Mouse (Mus musculus) hindbrain, embryonic 16.5 days (tissue): ENCODE data around the gene Gm13697. TPM values are rescaled to one million over a fixed set of nuclear protein-coding genes. Genes with fewer than 3 reads are reported as not detected.
A peak's percentile ranks its signal among the peaks of the same experiment; 100 is the strongest.
"Not testable (repeated sequence)": the region's sequence is repeated elsewhere in the genome, so short reads cannot be mapped to it uniquely, and the experiment has no call there.

Experiments used
- ATAC-seq: fragments of 200-750 bp; cut with Nextera tagmentation; 2 replicates; pipeline ENCODE4 v1.8.0; 2017; ENCODE audit warnings: moderate TSS enrichment, moderate library complexity
- H3K27ac ChIP-seq: fragments of 300-500 bp; sonication (generic); 2 replicates; pipeline ENCODE4 v1.5.1; 2014; ENCODE audit warnings: low read depth, mild to moderate bottlenecking, control low read depth, low read length, moderate library complexity
- H3K27me3 ChIP-seq: fragments of 300-500 bp; sonication (generic); replicated peaks from 2 replicates; pipeline ENCODE4 v1.6.1; 2014; ENCODE audit warnings: low read length; ENCODE audit not compliant: control insufficient read depth, insufficient read depth
- H3K36me3 ChIP-seq: fragments of 300-500 bp; sonication (generic); 2 replicates; pipeline ENCODE4 v1.6.1; 2014; ENCODE audit warnings: mild to moderate bottlenecking, low read length, moderate library complexity, mixed read lengths; ENCODE audit not compliant: control insufficient read depth, insufficient read depth
- H3K4me1 ChIP-seq: fragments of 300-500 bp; sonication (generic); 2 replicates; pipeline ENCODE4 v1.6.1; 2014; ENCODE audit warnings: low read depth, low read length; ENCODE audit not compliant: control insufficient read depth, insufficient read depth
- H3K4me2 ChIP-seq: fragments of 300-500 bp; sonication (generic); 2 replicates; pipeline ENCODE4 v1.6.1; 2014; ENCODE audit warnings: mild to moderate bottlenecking, low read length, control low read depth, moderate library complexity
- H3K4me3 ChIP-seq: fragments of 300-500 bp; sonication (generic); 2 replicates; pipeline ENCODE4 v1.5.1; 2014; ENCODE audit warnings: mild to moderate bottlenecking, low read length, control low read depth, moderate library complexity
- H3K9ac ChIP-seq: fragments of 300-500 bp; sonication (generic); 2 replicates; pipeline ENCODE4 v1.6.1; 2014; ENCODE audit warnings: low read depth, mild to moderate bottlenecking, control low read depth, low read length, moderate library complexity
- H3K9me3 ChIP-seq: fragments of 300-500 bp; sonication (generic); 2 replicates; pipeline ENCODE4 v1.6.1; 2014; ENCODE audit warnings: mild to moderate bottlenecking, low read length, moderate library complexity; ENCODE audit not compliant: control insufficient read depth
- WGBS: fragments of 180-500 bp; shearing (Covaris S2); extraction: QIAGEN DNeasy Blood & Tissue Kit; methylation state at CpG from one replicate; pipeline ENCODE4 v1.1.7; 2014; 5-methylcytosine and 5-hydroxymethylcytosine counted together
- polyA plus RNA-seq: library from polyadenylated mRNA; unstranded; fragments of >200 nt; fragmentation: Nextera tagmentation; extraction: Ambion mirVana; gene quantifications from 2 replicates; pipeline ENCODE4 v1.2.1, GENCODE M21; 2015

Gene Gm13697
- not detected in 2 replicates for polyA plus RNA-seq

- no CpG with 5 or more reads among the region's 6 CpGs for WGBS
- H3K9me3 ChIP-seq, H3K27ac ChIP-seq, ATAC-seq, H3K9ac ChIP-seq, H3K4me2 ChIP-seq, H3K36me3 ChIP-seq, H3K4me1 ChIP-seq, H3K27me3 ChIP-seq, H3K4me3 ChIP-seq: not testable (repeated sequence)
These were observed at the start of gene Gm13697 for GRCm38 (mm10) chr2:83984443-83984842. Gene Gm13697, plus strand, starts transcription at chr2:83984743.

GRCm38 (mm10) chr2:83940931-83941361 is 43.6 kb upstream of the Gm13697 start, which contains the start of gene Zswim2:
Gene Zswim2, minus strand, starts transcription at chr2:83941228.
- ATAC-seq, result peak; percentile 100
- H3K27ac ChIP-seq, result peak within 1 kb of the TSS; percentile 72
- H3K36me3 ChIP-seq, result no peaks in the 10 kb centered on the region
- H3K4me2 ChIP-seq, result peak within 1 kb of the TSS; percentile 80
- WGBS, result 1% methylated on average over 20 of the region's 20 CpGs
- no peaks in the 10 kb centered on the region for H3K27me3 ChIP-seq
- H3K4me1 ChIP-seq, result peaks cover 5% of the 10 kb centered on the region; the same call in 1 of the 2 replicates
- H3K9ac ChIP-seq, result peak within 1 kb of the TSS; percentile 62
- H3K4me3 ChIP-seq, result peak within 1 kb of the TSS; percentile 46
- H3K9me3 ChIP-seq, result no peaks in the 10 kb centered on the region

- H3K27ac ChIP-seq, result no peak overlapping the region
- peak; percentile 31 for ATAC-seq
These were observed 43.2 kb upstream of the Gm13697 start for GRCm38 (mm10) chr2:83941378-83941777.

GRCm38 (mm10) chr2:83941792-83942191 is 42.8 kb upstream of the Gm13697 start:
- ATAC-seq, result no peak
- 82% methylated on average over 4 of the region's 4 CpGs for WGBS
- Histone ChIP-seq H3K4me2 (no peak overlapping the region), H3K27me3 (no peaks in the 10 kb centered on the region), H3K9ac (no peak overlapping the region), H3K4me1 (peaks cover 5% of the 10 kb centered on the region; the same call in 1 of the 2 replicates), H3K4me3 (no peak overlapping the region), H3K9me3 (no peaks in the 10 kb centered on the region), H3K36me3 (no peaks in the 10 kb centered on the region), H3K27ac (no peak overlapping the region)

More at GRCm38 (mm10) chr2:83941378-83941777, 43.2 kb upstream of the Gm13697 start:
- H3K4me2 ChIP-seq, result peak overlapping the region; percentile 80
- peaks cover 5% of the 10 kb centered on the region; the same call in 1 of the 2 replicates for H3K4me1 ChIP-seq
- peak overlapping the region; percentile 46 for H3K4me3 ChIP-seq
- WGBS, result 27% methylated on average over 3 of the region's 3 CpGs
- no peaks in the 10 kb centered on the region for H3K9me3 ChIP-seq
- no peaks in the 10 kb centered on the region for H3K27me3 ChIP-seq
- H3K9ac ChIP-seq, result no peak overlapping the region
- no peaks in the 10 kb centered on the region for H3K36me3 ChIP-seq

- H3K9me3 ChIP-seq, ATAC-seq: not testable (repeated sequence)
- no CpG with 5 or more reads among the region's 6 CpGs for WGBS
These were observed 29.1 kb upstream of the Gm13697 start, which contains the start of gene Gm13698 for GRCm38 (mm10) chr2:83955393-83955792. Gene Gm13698, plus strand, starts transcription at chr2:83955693.

GRCm38 (mm10) chr2:83961203-83961602 is 23.3 kb upstream of the Gm13697 start, which contains the start of gene Gm13693:
Gene Gm13693, plus strand, starts transcription at chr2:83961503.
- H3K4me3 ChIP-seq, H3K9ac ChIP-seq, ATAC-seq, H3K27ac ChIP-seq, H3K27me3 ChIP-seq, H3K4me1 ChIP-seq, H3K4me2 ChIP-seq, H3K9me3 ChIP-seq, H3K36me3 ChIP-seq: not testable (repeated sequence)
- no CpG with 5 or more reads among the region's 6 CpGs for WGBS

More at GRCm38 (mm10) chr2:83955393-83955792, 29.1 kb upstream of the Gm13697 start, which contains the start of gene Gm13698:
- H3K4me1 ChIP-seq, H3K27ac ChIP-seq, H3K36me3 ChIP-seq, H3K9ac ChIP-seq, H3K4me3 ChIP-seq, H3K27me3 ChIP-seq, H3K4me2 ChIP-seq: not testable (repeated sequence)

GRCm38 (mm10) chr2:83967013-83967412 is 17.5 kb upstream of the Gm13697 start, which contains the start of gene Gm13695:
Gene Gm13695, plus strand, starts transcription at chr2:83967313.
- not testable (repeated sequence) for ATAC-seq, H3K36me3 ChIP-seq, H3K4me1 ChIP-seq, H3K4me2 ChIP-seq, H3K27ac ChIP-seq, H3K27me3 ChIP-seq, H3K9ac ChIP-seq, H3K4me3 ChIP-seq, H3K9me3 ChIP-seq
- no CpG with 5 or more reads among the region's 6 CpGs for WGBS

- not testable (repeated sequence) for H3K27ac ChIP-seq, H3K9me3 ChIP-seq, H3K4me2 ChIP-seq, H3K4me3 ChIP-seq, H3K27me3 ChIP-seq, H3K4me1 ChIP-seq, H3K36me3 ChIP-seq, ATAC-seq, H3K9ac ChIP-seq
- WGBS, result no CpG with 5 or more reads among the region's 6 CpGs
These were observed 11.7 kb upstream of the Gm13697 start, which contains the start of gene Gm13696 for GRCm38 (mm10) chr2:83972823-83973222. Gene Gm13696, plus strand, starts transcription at chr2:83973123.

- not testable (repeated sequence) for H3K9ac ChIP-seq, H3K36me3 ChIP-seq, H3K9me3 ChIP-seq, H3K4me2 ChIP-seq, H3K4me1 ChIP-seq, H3K27me3 ChIP-seq, H3K4me3 ChIP-seq, H3K27ac ChIP-seq, ATAC-seq
- no CpG with 5 or more reads among the region's 6 CpGs for WGBS
These were observed 5.9 kb upstream of the Gm13697 start, which contains the start of gene Gm13694 for GRCm38 (mm10) chr2:83978633-83979032. Gene Gm13694, plus strand, starts transcription at chr2:83978933.
